ENCODE assay signal across 19 mouse cellular contexts in the genomic region with DNA sequence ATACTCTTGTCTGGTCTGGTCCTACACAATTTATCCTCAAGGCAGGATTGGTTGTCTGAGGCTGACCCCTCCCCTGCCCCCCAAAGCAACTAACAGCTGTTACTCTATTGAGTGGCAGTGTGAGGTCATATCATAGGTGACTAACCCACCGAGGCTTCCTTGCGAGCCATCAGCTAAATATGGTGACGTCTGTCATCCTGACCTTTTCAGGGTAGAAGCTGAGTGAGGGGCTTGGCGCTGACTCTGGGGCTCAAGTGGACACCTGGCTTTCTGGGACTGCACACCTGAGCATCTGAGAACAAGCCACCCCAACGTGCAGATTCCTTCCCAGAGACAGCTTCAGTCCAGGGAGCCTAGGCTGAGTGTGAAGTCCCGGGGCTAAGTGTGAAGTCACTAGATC. TPM values are rescaled to one million over a fixed set of nuclear protein-coding genes. Genes with fewer than 3 reads are reported as not detected.
A peak's percentile ranks its signal among the peaks of the same experiment; 100 is the strongest.
DNase-seq lines count a peak whose midpoint lies in the region; ATAC-seq and TF ChIP-seq lines count a peak whose summit lies in the region.
"Had no signal": no experiment of that assay in that cellular context is flagged by ENCODE, and none has a peak within 500 bp of the region (broad histone marks: within the 10 kb centered on the region; RNA-seq: fewer than 3 reads in every experiment).

A gene (minus strand): TSS at position 101 of the 400 bp plus-strand sequence.

- WGBS in heart, adult 2 months, result 52% methylated on average over 6 of the region's 6 CpGs
- 45% methylated on average over 6 of the region's 6 CpGs for WGBS in heart, postnatal 0 days

- H3K4me1 ChIP-seq in heart, adult 2 months (ENCODE audit: control insufficient read depth, insufficient read depth, low read length), result no peaks in the 10 kb centered on the region
- H3K4me1 ChIP-seq in heart, postnatal 0 days (ENCODE audit: control insufficient read depth, insufficient read depth), result peaks cover 9% of the 10 kb centered on the region; the same call in 1 of the 2 replicates
- H3K4me1 ChIP-seq: hindbrain, embryonic 15.5 days; liver, embryonic 15.5 days had no signal

- CTCF ChIA-PET in Patski (lab: Charles Lee), result no interaction called here

- intact Hi-C loops in heart, adult 2 months (cut with DNase I), result no loop called here
- intact Hi-C loops in heart, postnatal 36 days (cut with DNase I), result no loop called here

- no peaks in the 10 kb centered on the region for H3K36me3 ChIP-seq in heart, adult 2 months (ENCODE audit: control insufficient read depth, insufficient read depth, low read length)
- no peaks in the 10 kb centered on the region for H3K36me3 ChIP-seq in heart, postnatal 0 days (replicated peaks; ENCODE audit: control insufficient read depth, insufficient read depth, low read length)
- H3K36me3 ChIP-seq in myocyte (ENCODE audit: control insufficient read depth, insufficient read depth), result no peaks in the 10 kb centered on the region
- H3K36me3 ChIP-seq: embryonic facial prominence, embryonic 15.5 days; hindbrain, embryonic 15.5 days; liver, embryonic 15.5 days; midbrain, embryonic 12.5 days had no signal

- no peak for TF ChIP-seq EP300 in heart, adult 2 months (IDR thresholded peaks at IDR 0.05; ENCODE audit: insufficient read depth, low read depth, low read length)
- no peak for TF ChIP-seq EP300 in heart, postnatal 0 days (IDR thresholded peaks at IDR 0.05; ENCODE audit: low read depth)

- in situ Hi-C loops in Patski (cut with MboI; ENCODE audit: low pct_unique_long_range_greater_than_20kb), result no loop called here

- no peak for ATAC-seq in Patski
- ATAC-seq in heart, postnatal 0 days (ENCODE audit: insufficient read depth, low read depth), result no peak

- H3ac ChIP-seq in myocyte (ENCODE audit: control insufficient read depth, insufficient read length), result no peak within 1 kb of the TSS

- H3K9ac ChIP-seq in heart, adult 2 months (ENCODE audit: low read depth, low read length), result no peak within 1 kb of the TSS
- H3K9ac ChIP-seq in heart, postnatal 0 days (replicated peaks; ENCODE audit: low read depth, low read length), result no peak within 1 kb of the TSS
- H3K9ac ChIP-seq: embryonic facial prominence, embryonic 15.5 days; hindbrain, embryonic 15.5 days; liver, embryonic 15.5 days; midbrain, embryonic 12.5 days had no signal

- no peak for TF ChIP-seq POLR2A in heart, adult 2 months (IDR thresholded peaks at IDR 0.05; ENCODE audit: insufficient read depth, low read depth, low read length)
- no peak for TF ChIP-seq POLR2A in myocyte (IDR thresholded peaks at IDR 0.05; ENCODE audit: insufficient read length, low read depth)

- TF ChIP-seq CTCF in heart, adult 2 months (IDR thresholded peaks at IDR 0.05), result no peak
- TF ChIP-seq CTCF in Patski (IDR thresholded peaks at IDR 0.05), result no peak
- no peak for TF ChIP-seq CTCF in heart, postnatal 0 days (IDR thresholded peaks at IDR 0.05; ENCODE audit: low read depth)

- no peak within 1 kb of the TSS for H3K4me3 ChIP-seq in heart, adult 2 months
- H3K4me3 ChIP-seq in heart, postnatal 0 days (ENCODE audit: low read depth, low read length), result no peak within 1 kb of the TSS
- no peak within 1 kb of the TSS for H3K4me3 ChIP-seq in myocyte
- H3K4me3 ChIP-seq: embryonic facial prominence, embryonic 15.5 days; hindbrain, embryonic 15.5 days; liver, embryonic 15.5 days; midbrain, embryonic 12.5 days had no signal

- no peaks in the 10 kb centered on the region for H3K79me2 ChIP-seq in heart, adult 2 months (replicated peaks; ENCODE audit: control insufficient read depth, insufficient read depth, low read length)
- no peaks in the 10 kb centered on the region for H3K79me2 ChIP-seq in myocyte (ENCODE audit: control insufficient read depth, insufficient read depth)

- POLR2A ChIA-PET in Patski (lab: Charles Lee), result no interaction called here

- no peaks in the 10 kb centered on the region for H3K27me3 ChIP-seq in heart, adult 2 months (ENCODE audit: control insufficient read depth, insufficient read depth, low read length)
- no peaks in the 10 kb centered on the region for H3K27me3 ChIP-seq in Patski
- H3K27me3 ChIP-seq in heart, postnatal 0 days (ENCODE audit: control insufficient read depth, insufficient read depth, low read length), result peaks cover 4% of the 10 kb centered on the region; the same call in 1 of the 2 replicates
- H3K27me3 ChIP-seq in myocyte (ENCODE audit: control insufficient read depth, insufficient read depth, insufficient read length), result no peaks in the 10 kb centered on the region
- H3K27me3 ChIP-seq: hindbrain, embryonic 15.5 days had no signal

- no peak within 1 kb of the TSS for H3K27ac ChIP-seq in heart, adult 2 months
- no peak within 1 kb of the TSS for H3K27ac ChIP-seq in heart, postnatal 0 days (ENCODE audit: low read depth)
- H3K27ac ChIP-seq: embryonic facial prominence, embryonic 15.5 days; hindbrain, embryonic 15.5 days; liver, embryonic 15.5 days; midbrain, embryonic 12.5 days had no signal

- no peak for DNase-seq in heart, adult 2 months
- no peak for DNase-seq in heart, postnatal 36 days
- DNase-seq in Patski (ENCODE audit: low read depth, low spot score), result no peak
- DNase-seq in heart, postnatal 0 days (ENCODE audit: low spot score), result no peak
- no peak for DNase-seq in kidney, postnatal 4 days
- DNase-seq in lung, postnatal 14 days, result no peak
- DNase-seq: cerebellum, adult 9-11 months; gastrocnemius, postnatal 25 days; kidney, adult 18-20 months; kidney, postnatal 14 days; layer of hippocampus, adult 9-11 months; lung, postnatal 10 days; retina, postnatal 1 day; thymus, postnatal 4 days had no signal

- H3K9me3 ChIP-seq in heart, postnatal 0 days (replicated peaks; ENCODE audit: control insufficient read depth, low read length), result no peaks in the 10 kb centered on the region
- H3K9me3 ChIP-seq: embryonic facial prominence, embryonic 15.5 days; hindbrain, embryonic 15.5 days; liver, embryonic 15.5 days; midbrain, embryonic 12.5 days had no signal

- no peak within 1 kb of the TSS for H3K4me2 ChIP-seq in heart, postnatal 0 days (ENCODE audit: low read depth, low read length)
- peak within 1 kb of the TSS; percentile 82 for H3K4me2 ChIP-seq in myocyte (ENCODE audit: low read depth)
- H3K4me2 ChIP-seq: embryonic facial prominence, embryonic 15.5 days; liver, embryonic 15.5 days; midbrain, embryonic 12.5 days had no signal

TF ChIP-seq in myocyte, 11 proteins besides CTCF, POLR2A, EP300 and RAD21:
- TF ChIP-seq MYOG (IDR thresholded peaks at IDR 0.05; ENCODE audit: control insufficient read depth in 1 of 3, insufficient read depth in 1 of 3, insufficient read length in 2 of 3, low read depth in 2 of 3) (peak in 1 of 3 experiments; percentile 18), MYOD1 (IDR thresholded peaks at IDR 0.05; ENCODE audit: control insufficient read depth in 1 of 3, insufficient read length in 2 of 3, low read depth in 2 of 3) (no peak), CEBPB (IDR thresholded peaks at IDR 0.05; ENCODE audit: insufficient read depth, poor library complexity, severe bottlenecking) (no peak)

RNA-seq across cellular contexts. Expression of the gene that starts here (rescaled TPM):
- total RNA-seq in heart, adult 2 months (2021), result 10 to 100 TPM; 11.0 to 11.5 TPM
- 3.6 and 7.1 TPM in 2 replicates for polyA plus RNA-seq in heart, adult 2 months (2012; rRNA removed)
- total RNA-seq in heart, postnatal 36 days (2021), result 10 to 100 TPM in 1 of 2 experiments, 1 to 10 TPM in 1; 5.0 to 17.9 TPM
- polyA plus RNA-seq in Patski (2021), result 47.6 TPM
- 44.1 and 54.0 TPM in 2 replicates for total RNA-seq in heart, postnatal 0 days (2014; rRNA removed; ENCODE audit: low replicate concordance)
- polyA plus RNA-seq in heart, postnatal 0 days (2015; fragmentation: Nextera tagmentation; extraction: Ambion mirVana), result 5.5 and 13.9 TPM in 2 replicates
- 59.6 TPM for polyA plus RNA-seq in myocyte (2012; fragmentation: generic; extraction: Trizol)
